Comparison of ENCODE assay signal across 18 mouse cellular contexts in the genomic region with DNA sequence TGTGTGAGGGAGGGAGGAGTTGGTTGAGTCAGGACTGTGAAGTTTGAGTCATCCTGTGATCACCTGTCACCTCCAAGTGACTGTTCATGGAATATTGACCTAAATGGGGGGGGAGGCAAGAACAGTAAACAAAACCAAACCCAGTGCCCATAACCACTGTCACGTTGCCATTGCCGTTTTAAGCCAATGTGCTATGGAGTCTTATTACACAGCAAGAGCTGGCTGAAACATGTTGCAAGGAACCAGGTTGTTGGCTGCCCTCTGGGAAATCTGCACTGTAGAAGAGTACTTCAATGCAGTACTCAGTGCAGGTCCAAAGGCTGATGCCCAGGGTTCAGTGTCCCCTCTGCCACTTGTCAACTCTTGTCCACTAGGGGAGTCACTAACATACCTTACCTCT.
"Had no signal": no experiment of that assay in that cellular context is flagged by ENCODE, and none has a peak within 500 bp of the region (broad histone marks: within the 10 kb centered on the region; RNA-seq: fewer than 3 reads in every experiment).

No protein-coding gene starts in this region.

- H3K27me3 ChIP-seq: limb, embryonic 13.5 days; liver, embryonic 13.5 days; midbrain, embryonic 15.5 days; neural tube, embryonic 12.5 days; neural tube, embryonic 15.5 days had no signal

- H3K4me1 ChIP-seq: limb, embryonic 13.5 days; liver, embryonic 13.5 days had no signal

- H3K9me3 ChIP-seq: limb, embryonic 10.5 days; limb, embryonic 13.5 days; liver, embryonic 13.5 days; midbrain, embryonic 12.5 days; midbrain, embryonic 15.5 days; neural tube, embryonic 12.5 days; neural tube, embryonic 15.5 days had no signal

- H3K27ac ChIP-seq: kidney, postnatal 0 days; layer of hippocampus, adult 2 months; limb, embryonic 10.5 days; limb, embryonic 13.5 days; liver, embryonic 13.5 days; macrophage; midbrain, embryonic 12.5 days; midbrain, embryonic 15.5 days; neural tube, embryonic 12.5 days; neural tube, embryonic 15.5 days had no signal

- H3K36me3 ChIP-seq: limb, embryonic 10.5 days; limb, embryonic 13.5 days; liver, embryonic 13.5 days; midbrain, embryonic 12.5 days; midbrain, embryonic 15.5 days; neural tube, embryonic 12.5 days; neural tube, embryonic 15.5 days had no signal

- H3K4me3 ChIP-seq: layer of hippocampus, adult 2 months; limb, embryonic 10.5 days; limb, embryonic 13.5 days; liver, embryonic 13.5 days; midbrain, embryonic 12.5 days; midbrain, embryonic 15.5 days; neural tube, embryonic 12.5 days; neural tube, embryonic 15.5 days had no signal

- DNase-seq: kidney, adult 18-20 months; kidney, postnatal 25 days; layer of hippocampus, adult 9-11 months; liver, embryonic 13.5 days; lung, postnatal 14 days; right cerebral cortex, adult 18-20 months; right cerebral cortex, postnatal 14 days; right cerebral cortex, postnatal 4 days; thymus, postnatal 25 days had no signal

- H3K9ac ChIP-seq: limb, embryonic 13.5 days; liver, embryonic 13.5 days; midbrain, embryonic 12.5 days; midbrain, embryonic 15.5 days; neural tube, embryonic 12.5 days; neural tube, embryonic 15.5 days had no signal

- ATAC-seq: midbrain, embryonic 15.5 days had no signal

- H3K4me2 ChIP-seq: limb, embryonic 13.5 days; liver, embryonic 13.5 days; midbrain, embryonic 12.5 days; midbrain, embryonic 15.5 days; neural tube, embryonic 12.5 days; neural tube, embryonic 15.5 days had no signal
